Mouse (Mus musculus): ENCODE results near the gene Dnaaf2. TPM values are rescaled to one million over a fixed set of nuclear protein-coding genes. Genes with fewer than 3 reads are reported as not detected.

Dnaaf2 gene
- polyA plus RNA-seq, 2 experiments: 5.6 to 6.7 TPM

DNA sequence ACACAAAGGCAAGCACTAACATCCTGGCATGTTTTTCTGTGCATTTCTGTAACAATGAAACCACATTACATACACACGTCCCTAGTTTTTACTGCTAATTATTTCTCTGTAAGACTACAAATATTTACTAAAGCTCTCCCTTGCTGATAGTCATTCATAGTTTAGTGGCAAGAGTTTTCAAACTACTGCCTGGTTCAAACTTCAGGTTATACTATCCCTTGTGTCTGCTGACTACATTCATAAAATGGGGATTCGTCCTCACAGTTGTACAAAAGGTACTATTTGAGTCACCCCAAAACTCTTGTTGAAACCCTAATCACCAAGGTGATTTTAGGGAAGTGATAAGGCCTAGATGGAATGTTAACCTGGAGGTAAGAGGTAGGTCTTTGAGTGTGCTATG lies 42.3 kb downstream of the Dnaaf2 start:
- H3K4me2 ChIP-seq (replicated peaks; ENCODE audit: low read depth, low read length, severe bottlenecking): no peak overlapping the region
- H3K4me3 ChIP-seq (replicated peaks; ENCODE audit: low read length): no peak overlapping the region
- peaks cover 27% of the 10 kb centered on the region for H3K36me3 ChIP-seq (ENCODE audit: control insufficient read depth, insufficient read depth, low read length)
- no peak for TF ChIP-seq POLR2A (IDR thresholded peaks at IDR 0.05; ENCODE audit: borderline replicate concordance, extremely low read depth, insufficient read depth, insufficient read length)
- H3K9me3 ChIP-seq (ENCODE audit: control insufficient read depth, low read length): no peaks in the 10 kb centered on the region
- 0 out of 2 replicates have a peak, but pooled peaks cover 3% of the 10 kb centered on the region for H3K4me1 ChIP-seq (ENCODE audit: control insufficient read depth, insufficient read depth, low read length)
- ATAC-seq (ENCODE audit: low FRiP score, low read depth): no peak
- no peaks in the 10 kb centered on the region for H3K27me3 ChIP-seq (ENCODE audit: control insufficient read depth, insufficient read depth, low read length)
- WGBS: 80% methylated on average over 2 of the region's 2 CpGs
- H3K27ac ChIP-seq (replicated peaks; ENCODE audit: low read depth, low read length): no peak overlapping the region
- no peak overlapping the region for H3K9ac ChIP-seq (ENCODE audit: low read depth, low read length, severe bottlenecking)
- DNase-seq (ENCODE audit: low spot score): no peak

DNA sequence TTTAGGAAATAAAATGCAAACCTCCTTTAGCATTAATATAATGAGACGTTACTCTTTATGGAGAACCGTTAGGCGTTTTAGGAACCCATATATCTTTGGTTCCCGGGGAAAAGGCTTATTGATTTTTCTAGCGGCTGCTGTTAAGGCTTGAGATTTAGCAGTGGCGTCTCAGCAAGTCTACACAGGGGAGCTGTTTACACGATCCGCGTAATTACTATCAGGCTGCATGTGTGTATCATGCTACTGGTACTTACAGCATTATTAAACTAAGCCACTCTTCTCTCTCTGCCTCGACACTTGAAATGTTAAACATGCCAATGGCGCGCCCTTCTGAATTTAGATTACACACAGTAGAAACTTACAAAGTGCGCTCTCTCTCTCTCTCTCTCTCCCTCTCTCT lies 48.2 kb downstream of the Dnaaf2 start:
- DNase-seq (ENCODE audit: low spot score) (no peak), ATAC-seq (ENCODE audit: low FRiP score, low read depth) (no peak)
- Histone ChIP-seq H3K27me3 (ENCODE audit: control insufficient read depth, insufficient read depth, low read length) (no peaks in the 10 kb centered on the region), H3K36me3 (ENCODE audit: control insufficient read depth, insufficient read depth, low read length) (no peaks in the 10 kb centered on the region), H3K4me3 (replicated peaks; ENCODE audit: low read length) (no peak overlapping the region), H3K27ac (replicated peaks; ENCODE audit: low read depth, low read length) (no peak overlapping the region), H3K4me1 (ENCODE audit: control insufficient read depth, insufficient read depth, low read length) (no peaks in the 10 kb centered on the region), H3K4me2 (replicated peaks; ENCODE audit: low read depth, low read length, severe bottlenecking) (no peak overlapping the region), H3K9ac (ENCODE audit: low read depth, low read length, severe bottlenecking) (no peak overlapping the region), H3K9me3 (ENCODE audit: control insufficient read depth, low read length) (no peaks in the 10 kb centered on the region)
- TF ChIP-seq POLR2A (IDR thresholded peaks at IDR 0.05; ENCODE audit: borderline replicate concordance, extremely low read depth, insufficient read depth, insufficient read length): no peak
- WGBS: 50% methylated on average over 13 of the region's 13 CpGs

DNA sequence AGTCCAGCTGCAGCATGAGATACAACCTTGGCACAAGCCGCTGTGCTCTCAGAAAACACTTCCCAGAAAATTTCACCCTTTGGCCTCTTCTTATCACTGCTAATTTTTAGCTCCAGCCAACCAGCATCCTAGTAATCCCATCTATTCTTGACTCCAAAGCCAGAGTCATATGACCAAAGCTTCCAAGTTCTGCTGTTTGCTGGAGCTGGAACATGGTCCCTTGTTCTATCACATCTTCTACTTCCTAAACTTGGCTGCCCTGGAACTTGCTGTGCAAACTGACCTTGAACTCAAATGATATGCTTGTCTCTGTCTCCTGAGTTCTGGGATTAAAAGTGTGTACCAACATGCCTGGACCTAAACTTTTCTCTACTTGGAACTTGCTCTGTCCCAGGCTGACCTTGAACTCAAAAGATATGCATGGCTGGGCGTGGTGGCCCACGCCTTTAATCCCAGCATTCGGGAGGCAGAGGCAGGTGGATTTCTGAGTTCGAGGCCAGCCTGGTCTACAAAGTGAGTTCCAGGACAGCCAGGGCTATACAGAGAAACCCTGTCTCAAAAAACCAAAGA lies 51.0 kb downstream of the Dnaaf2 start:
- Histone ChIP-seq H3K9me3 (ENCODE audit: control insufficient read depth, low read length) (no peaks in the 10 kb centered on the region), H3K27me3 (ENCODE audit: control insufficient read depth, insufficient read depth, low read length) (no peaks in the 10 kb centered on the region), H3K4me3 (replicated peaks; ENCODE audit: low read length) (no peak overlapping the region), H3K27ac (replicated peaks; ENCODE audit: low read depth, low read length) (no peak overlapping the region), H3K36me3 (ENCODE audit: control insufficient read depth, insufficient read depth, low read length) (no peaks in the 10 kb centered on the region), H3K9ac (ENCODE audit: low read depth, low read length, severe bottlenecking) (no peak overlapping the region), H3K4me2 (replicated peaks; ENCODE audit: low read depth, low read length, severe bottlenecking) (no peak overlapping the region), H3K4me1 (ENCODE audit: control insufficient read depth, insufficient read depth, low read length) (no peaks in the 10 kb centered on the region)
- ATAC-seq (ENCODE audit: low FRiP score, low read depth): no peak
- TF ChIP-seq POLR2A (IDR thresholded peaks at IDR 0.05; ENCODE audit: borderline replicate concordance, extremely low read depth, insufficient read depth, insufficient read length): no peak
- no peak for DNase-seq (ENCODE audit: low spot score)
- 93% methylated on average over 5 of the region's 5 CpGs for WGBS

DNA sequence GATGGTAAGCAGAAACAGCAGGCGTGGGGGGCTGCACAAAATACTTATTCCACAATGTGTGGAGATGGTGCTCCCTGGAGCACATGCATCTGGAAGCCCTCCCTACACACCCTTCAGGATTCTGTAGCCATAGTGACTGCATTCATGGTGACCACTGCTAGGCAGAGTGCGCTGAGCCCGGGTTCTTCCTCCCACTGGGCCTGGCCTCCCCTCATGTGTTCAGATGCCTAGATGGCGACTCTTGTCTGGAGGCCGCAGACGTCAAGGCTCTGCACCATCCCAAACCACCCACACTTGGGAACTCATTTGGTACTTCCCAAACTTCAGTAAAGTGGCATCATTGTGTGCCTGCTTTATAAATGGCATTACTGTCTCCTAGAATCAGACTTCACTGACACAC lies 54.8 kb downstream of the Dnaaf2 start:
- WGBS: 80% methylated on average over 6 of the region's 6 CpGs
- ATAC-seq (ENCODE audit: low FRiP score, low read depth) (no peak), DNase-seq (ENCODE audit: low spot score) (no peak)
- H3K4me3 ChIP-seq (replicated peaks; ENCODE audit: low read length): no peak overlapping the region
- no peak overlapping the region for H3K4me2 ChIP-seq (replicated peaks; ENCODE audit: low read depth, low read length, severe bottlenecking)
- no peak overlapping the region for H3K9ac ChIP-seq (ENCODE audit: low read depth, low read length, severe bottlenecking)
- TF ChIP-seq POLR2A (IDR thresholded peaks at IDR 0.05; ENCODE audit: borderline replicate concordance, extremely low read depth, insufficient read depth, insufficient read length): no peak
- H3K27me3 ChIP-seq (ENCODE audit: control insufficient read depth, insufficient read depth, low read length): no peaks in the 10 kb centered on the region
- no peaks in the 10 kb centered on the region for H3K4me1 ChIP-seq (ENCODE audit: control insufficient read depth, insufficient read depth, low read length)
- H3K27ac ChIP-seq (replicated peaks; ENCODE audit: low read depth, low read length): no peak overlapping the region
- no peaks in the 10 kb centered on the region for H3K36me3 ChIP-seq (ENCODE audit: control insufficient read depth, insufficient read depth, low read length)
- H3K9me3 ChIP-seq (ENCODE audit: control insufficient read depth, low read length): no peaks in the 10 kb centered on the region

DNA sequence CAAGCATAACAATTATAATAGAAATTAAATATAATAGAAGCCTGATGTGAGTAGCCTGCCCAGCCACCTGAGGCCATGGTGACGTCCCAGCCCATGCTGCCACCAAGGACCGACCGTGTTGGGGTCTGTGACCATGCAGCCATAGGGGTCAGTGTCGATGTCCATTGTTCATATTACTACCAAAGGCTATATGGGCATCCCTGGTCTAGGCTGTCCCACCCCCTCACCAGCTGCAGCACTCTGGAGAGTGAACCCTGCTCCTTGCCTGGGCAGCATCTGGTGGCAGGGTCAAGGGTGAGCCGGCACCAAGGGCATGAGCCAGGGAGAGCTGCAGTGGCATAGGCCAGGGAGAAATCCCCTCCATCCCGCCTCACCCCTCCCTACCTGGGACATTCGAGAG lies 58.4 kb downstream of the Dnaaf2 start:
- 81% methylated on average over 7 of the region's 7 CpGs for WGBS
- DNase-seq (ENCODE audit: low spot score) (no peak), ATAC-seq (ENCODE audit: low FRiP score, low read depth) (no peak)
- Histone ChIP-seq H3K4me2 (replicated peaks; ENCODE audit: low read depth, low read length, severe bottlenecking) (no peak overlapping the region), H3K9ac (ENCODE audit: low read depth, low read length, severe bottlenecking) (no peak overlapping the region), H3K4me1 (ENCODE audit: control insufficient read depth, insufficient read depth, low read length) (no peaks in the 10 kb centered on the region), H3K4me3 (replicated peaks; ENCODE audit: low read length) (no peak overlapping the region), H3K36me3 (ENCODE audit: control insufficient read depth, insufficient read depth, low read length) (no peaks in the 10 kb centered on the region), H3K27ac (replicated peaks; ENCODE audit: low read depth, low read length) (no peak overlapping the region), H3K9me3 (ENCODE audit: control insufficient read depth, low read length) (no peaks in the 10 kb centered on the region), H3K27me3 (ENCODE audit: control insufficient read depth, insufficient read depth, low read length) (no peaks in the 10 kb centered on the region)
- TF ChIP-seq POLR2A (IDR thresholded peaks at IDR 0.05; ENCODE audit: borderline replicate concordance, extremely low read depth, insufficient read depth, insufficient read length): no peak

DNA sequence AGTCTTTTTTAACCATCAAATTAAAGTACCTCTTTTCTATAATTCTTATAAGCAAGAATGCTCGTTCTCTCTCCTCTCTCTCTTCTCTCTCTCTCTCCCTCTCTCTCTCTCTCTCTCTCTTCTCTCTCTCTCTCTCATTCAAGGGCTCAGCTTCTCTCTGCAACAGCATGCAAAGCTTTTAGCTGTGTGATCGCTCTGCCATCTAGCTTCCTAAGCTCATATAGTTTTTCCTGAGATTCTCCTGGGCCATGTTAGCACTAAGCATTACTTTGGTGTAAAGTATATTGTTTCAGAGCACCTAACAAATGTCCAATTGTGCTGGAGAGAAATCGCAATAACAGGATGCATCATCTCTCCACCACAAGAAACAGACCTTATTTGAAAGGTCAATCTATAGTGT lies 59.0 kb downstream of the Dnaaf2 start:
- no peak for TF ChIP-seq POLR2A (IDR thresholded peaks at IDR 0.05; ENCODE audit: borderline replicate concordance, extremely low read depth, insufficient read depth, insufficient read length)
- 83% methylated on average over 3 of the region's 3 CpGs for WGBS
- DNase-seq (ENCODE audit: low spot score) (no peak), ATAC-seq (ENCODE audit: low FRiP score, low read depth) (no peak)
- Histone ChIP-seq H3K4me3 (replicated peaks; ENCODE audit: low read length) (no peak overlapping the region), H3K9ac (ENCODE audit: low read depth, low read length, severe bottlenecking) (no peak overlapping the region), H3K4me1 (ENCODE audit: control insufficient read depth, insufficient read depth, low read length) (no peaks in the 10 kb centered on the region), H3K36me3 (ENCODE audit: control insufficient read depth, insufficient read depth, low read length) (no peaks in the 10 kb centered on the region), H3K9me3 (ENCODE audit: control insufficient read depth, low read length) (no peaks in the 10 kb centered on the region), H3K27ac (replicated peaks; ENCODE audit: low read depth, low read length) (no peak overlapping the region), H3K4me2 (replicated peaks; ENCODE audit: low read depth, low read length, severe bottlenecking) (no peak overlapping the region), H3K27me3 (ENCODE audit: control insufficient read depth, insufficient read depth, low read length) (no peaks in the 10 kb centered on the region)

Small RNAs within 50 kb of the gene (microRNA-seq; reads per million reads assigned to microRNA genes)
- gene Gm47287 (not detected), gene Gm47295 (0.69 reads per million)

Other genes starting within 250 kb of the Dnaaf2 start
- gene Rps29, start 39.2 kb downstream of the Dnaaf2 start, polyA plus RNA-seq (2012; rRNA removed): 2,273 and 3,523 TPM in 2 replicates
- gene Rps29, start 39.2 kb downstream of the Dnaaf2 start, polyA plus RNA-seq (2014; fragmentation: Nextera tagmentation; extraction: Ambion mirVana): 1,759 and 1,849 TPM in 2 replicates
- 11.8 and 14.1 TPM in 2 replicates for gene Lrr1, start 29.6 kb downstream of the Dnaaf2 start, polyA plus RNA-seq (2012; rRNA removed)
- 17.4 and 19.8 TPM in 2 replicates for gene Lrr1, start 29.6 kb downstream of the Dnaaf2 start, polyA plus RNA-seq (2014; fragmentation: Nextera tagmentation; extraction: Ambion mirVana)
- 316 and 600 TPM in 2 replicates for gene Rpl36al, start 14.3 kb downstream of the Dnaaf2 start, polyA plus RNA-seq (2012; rRNA removed)
- 586 and 646 TPM in 2 replicates for gene Rpl36al, start 14.3 kb downstream of the Dnaaf2 start, polyA plus RNA-seq (2014; fragmentation: Nextera tagmentation; extraction: Ambion mirVana)
- 30.1 and 31.0 TPM in 2 replicates for gene Mgat2, start 14.3 kb downstream of the Dnaaf2 start, polyA plus RNA-seq (2012; rRNA removed)
- gene Mgat2, start 14.3 kb downstream of the Dnaaf2 start, polyA plus RNA-seq (2014; fragmentation: Nextera tagmentation; extraction: Ambion mirVana): 59.1 and 60.8 TPM in 2 replicates
- 7.1 and 7.6 TPM in 2 replicates for gene Gm49383, start 1.3 kb downstream of the Dnaaf2 start, polyA plus RNA-seq (2012; rRNA removed)
- 17.8 and 21.8 TPM in 2 replicates for gene Gm49383, start 1.3 kb downstream of the Dnaaf2 start, polyA plus RNA-seq (2014; fragmentation: Nextera tagmentation; extraction: Ambion mirVana)
- 3.7 and 10.0 TPM in 2 replicates for gene Gm49384, start 5.8 kb upstream of the Dnaaf2 start, polyA plus RNA-seq (2012; rRNA removed)
- gene Gm49384, start 5.8 kb upstream of the Dnaaf2 start, polyA plus RNA-seq (2014; fragmentation: Nextera tagmentation; extraction: Ambion mirVana): 18.8 and 19.3 TPM in 2 replicates
- gene Pole2, start 29.8 kb upstream of the Dnaaf2 start, polyA plus RNA-seq (2012; rRNA removed): 35.7 and 37.1 TPM in 2 replicates
- gene Pole2, start 29.8 kb upstream of the Dnaaf2 start, polyA plus RNA-seq (2014; fragmentation: Nextera tagmentation; extraction: Ambion mirVana): 26.3 and 27.4 TPM in 2 replicates
- gene Klhdc1, start 42.7 kb upstream of the Dnaaf2 start, polyA plus RNA-seq (2012; rRNA removed): 2.8 and 4.1 TPM in 2 replicates
- gene Klhdc1, start 42.7 kb upstream of the Dnaaf2 start, polyA plus RNA-seq (2014; fragmentation: Nextera tagmentation; extraction: Ambion mirVana): 9.1 and 9.5 TPM in 2 replicates
- 96.0 and 109 TPM in 2 replicates for gene Klhdc2, start 98.3 kb upstream of the Dnaaf2 start, polyA plus RNA-seq (2012; rRNA removed)
- 124 and 140 TPM in 2 replicates for gene Klhdc2, start 98.3 kb upstream of the Dnaaf2 start, polyA plus RNA-seq (2014; fragmentation: Nextera tagmentation; extraction: Ambion mirVana)
- gene Nemf, start 158.7 kb upstream of the Dnaaf2 start, polyA plus RNA-seq (2012; rRNA removed): 31.2 and 37.8 TPM in 2 replicates
- 78.6 and 83.0 TPM in 2 replicates for gene Nemf, start 158.7 kb upstream of the Dnaaf2 start, polyA plus RNA-seq (2014; fragmentation: Nextera tagmentation; extraction: Ambion mirVana)
- 106 and 118 TPM in 2 replicates for gene Arf6, start 173.7 kb upstream of the Dnaaf2 start, polyA plus RNA-seq (2012; rRNA removed)
- 81.4 and 82.2 TPM in 2 replicates for gene Arf6, start 173.7 kb upstream of the Dnaaf2 start, polyA plus RNA-seq (2014; fragmentation: Nextera tagmentation; extraction: Ambion mirVana)
- 0.53 and 0.58 TPM in 2 replicates for gene Gm9887, start 174.0 kb upstream of the Dnaaf2 start, polyA plus RNA-seq (2012; rRNA removed)
- 1.4 and 1.8 TPM in 2 replicates for gene Gm9887, start 174.0 kb upstream of the Dnaaf2 start, polyA plus RNA-seq (2014; fragmentation: Nextera tagmentation; extraction: Ambion mirVana)